10 mouse cellular contexts compared by ENCODE assay signal in genomic region chr9:118928656-118929055, GRCm38 (mm10). TPM values are rescaled to one million over a fixed set of nuclear protein-coding genes. Genes with fewer than 3 reads are reported as not detected.
DNase-seq lines count a peak whose midpoint lies in the region; ATAC-seq and TF ChIP-seq lines count a peak whose summit lies in the region.
"Had no signal": no experiment of that assay in that cellular context is flagged by ENCODE, and none has a peak within 500 bp of the region (broad histone marks: within the 10 kb centered on the region; RNA-seq: fewer than 3 reads in every experiment).

No protein-coding gene starts in this region.

- no peaks in the 10 kb centered on the region for H3K79me2 ChIP-seq in liver, adult 2 months (ENCODE audit: control insufficient read depth, insufficient read depth, low read length)

- DNase-seq in liver, adult 2 months (ENCODE audit: extremely low read depth, low read depth, low spot score), result peak; percentile 71
- no peak for DNase-seq in liver
- no peak for DNase-seq in intestine, embryonic 14.5 days (ENCODE audit: low spot score)
- no peak for DNase-seq in limb, embryonic 14.5 days (ENCODE audit: low spot score)
- DNase-seq in ovary, postnatal 36 days (ENCODE audit: low spot score), result no peak
- DNase-seq: right cerebral cortex, postnatal 4 days had no signal

- ATAC-seq in intestine, embryonic 14.5 days (replicated peaks; ENCODE audit: low FRiP score, low TSS enrichment, low read depth), result no peak
- no peak for ATAC-seq in limb, embryonic 14.5 days (ENCODE audit: low FRiP score, low read depth)
- ATAC-seq in frontal cortex, adult (ENCODE audit: low TSS enrichment), result no peak

- TF ChIP-seq POLR2A in liver, adult 2 months (IDR thresholded peaks at IDR 0.05; ENCODE audit: extremely low read depth, insufficient read depth, low read length), result no peak
- TF ChIP-seq POLR2A in limb, embryonic 14.5 days (IDR thresholded peaks at IDR 0.05; ENCODE audit: borderline replicate concordance, extremely low read depth, insufficient read depth, insufficient read length), result no peak
- no peak; the same call in 1 of the 2 replicates for TF ChIP-seq POLR2A in small intestine, adult 2 months (IDR thresholded peaks at IDR 0.05; ENCODE audit: low read depth, low read length)

- H3K4me2 ChIP-seq in intestine, embryonic 14.5 days (ENCODE audit: low read length), result peak overlapping the region; percentile 96
- peak overlapping the region; percentile 95 for H3K4me2 ChIP-seq in limb, embryonic 14.5 days (replicated peaks; ENCODE audit: low read depth, low read length, severe bottlenecking)

- peak overlapping the region; percentile 32; the same call in 1 of the 2 replicates for H3K27ac ChIP-seq in liver, adult 2 months (replicated peaks; ENCODE audit: insufficient read depth, low read depth, low read length)
- H3K27ac ChIP-seq in intestine, embryonic 14.5 days (ENCODE audit: low read depth), result peak overlapping the region; percentile 54; the same call in 1 of the 2 replicates
- H3K27ac ChIP-seq in limb, embryonic 14.5 days (replicated peaks; ENCODE audit: low read depth, low read length), result no peak overlapping the region
- H3K27ac ChIP-seq in small intestine, adult 2 months (ENCODE audit: insufficient read depth, low read depth, low read length), result peak overlapping the region; percentile 57
- H3K27ac ChIP-seq: macrophage had no signal

- no peaks in the 10 kb centered on the region for H3K9me3 ChIP-seq in intestine, embryonic 14.5 days (ENCODE audit: control insufficient read depth, low read length)
- H3K9me3 ChIP-seq in limb, embryonic 14.5 days (ENCODE audit: control insufficient read depth, low read length), result no peaks in the 10 kb centered on the region

- H3K27me3 ChIP-seq in liver, adult 2 months (ENCODE audit: control insufficient read depth, insufficient read depth, low read length), result no peaks in the 10 kb centered on the region
- H3K27me3 ChIP-seq in intestine, embryonic 14.5 days (replicated peaks; ENCODE audit: control insufficient read depth, insufficient read depth, low read length), result no peaks in the 10 kb centered on the region
- H3K27me3 ChIP-seq in limb, embryonic 14.5 days (ENCODE audit: control insufficient read depth, insufficient read depth, low read length), result no peaks in the 10 kb centered on the region
- no peaks in the 10 kb centered on the region for H3K27me3 ChIP-seq in small intestine, adult 2 months (ENCODE audit: control insufficient read depth, insufficient read depth, low read length)

- no peak for TF ChIP-seq CTCF in liver, adult 2 months (IDR thresholded peaks at IDR 0.05; ENCODE audit: low read depth, low read length)
- no peak for TF ChIP-seq CTCF in small intestine, adult 2 months (IDR thresholded peaks at IDR 0.05; ENCODE audit: extremely low read depth, insufficient read length, insufficient replicate concordance, low read depth, low read length)

- H3K4me3 ChIP-seq in liver, adult 2 months (ENCODE audit: insufficient read depth, low read depth, low read length), result no peak overlapping the region
- H3K4me3 ChIP-seq in intestine, embryonic 14.5 days (ENCODE audit: low read depth, low read length), result no peak overlapping the region
- 0 out of 2 replicates have a peak overlapping the region, but pooled peaks have one; percentile 0 for H3K4me3 ChIP-seq in limb, embryonic 14.5 days (replicated peaks; ENCODE audit: low read length)
- H3K4me3 ChIP-seq in small intestine, adult 2 months (ENCODE audit: low read depth, low read length), result peak overlapping the region; percentile 14

- 15% methylated on average over 7 of the region's 7 CpGs for WGBS in liver, adult 2 months
- 36% methylated on average over 7 of the region's 7 CpGs for WGBS in intestine, embryonic 14.5 days
- WGBS in limb, embryonic 14.5 days, result 32% methylated on average over 7 of the region's 7 CpGs
- WGBS in small intestine, adult 2 months, result 21% methylated on average over 7 of the region's 7 CpGs

- H3K4me1 ChIP-seq in liver, adult 2 months (ENCODE audit: control insufficient read depth, insufficient read depth, low read length), result peaks cover 3% of the 10 kb centered on the region; the same call in 1 of the 2 replicates
- H3K4me1 ChIP-seq in intestine, embryonic 14.5 days (replicated peaks; ENCODE audit: control insufficient read depth, insufficient read depth, low read length), result peaks cover 20% of the 10 kb centered on the region
- peaks cover 29% of the 10 kb centered on the region for H3K4me1 ChIP-seq in limb, embryonic 14.5 days (ENCODE audit: control insufficient read depth, insufficient read depth, low read length)
- peaks cover 18% of the 10 kb centered on the region for H3K4me1 ChIP-seq in small intestine, adult 2 months (ENCODE audit: control insufficient read depth, insufficient read depth, insufficient read length, low read length)

- H3K9ac ChIP-seq in liver, adult 2 months (ENCODE audit: low read depth, low read length), result peak overlapping the region; percentile 46
- no peak overlapping the region for H3K9ac ChIP-seq in intestine, embryonic 14.5 days (ENCODE audit: low read length)
- H3K9ac ChIP-seq in limb, embryonic 14.5 days (ENCODE audit: low read depth, low read length, severe bottlenecking), result no peak overlapping the region

- no peaks in the 10 kb centered on the region for H3K36me3 ChIP-seq in liver, adult 2 months (ENCODE audit: control insufficient read depth, insufficient read depth, low read length)
- 0 out of 2 replicates have a peak, but pooled peaks cover 5% of the 10 kb centered on the region for H3K36me3 ChIP-seq in intestine, embryonic 14.5 days (ENCODE audit: control insufficient read depth, insufficient read depth, low read length)
- H3K36me3 ChIP-seq in limb, embryonic 14.5 days (ENCODE audit: control insufficient read depth, insufficient read depth, low read length), result no peaks in the 10 kb centered on the region; the same call in 1 of the 2 replicates
- H3K36me3 ChIP-seq in small intestine, adult 2 months (ENCODE audit: control insufficient read depth, insufficient read depth, low read length), result no peaks in the 10 kb centered on the region; the same call in 1 of the 2 replicates
- H3K36me3 ChIP-seq: G1E had no signal

RNA-seq across cellular contexts. Expression of gene Ctdspl, which starts 2.4 kb away (rescaled TPM):
- total RNA-seq in liver, adult 2 months (2014; rRNA removed), result 2.5 and 4.0 TPM in 2 replicates
- 2.8 and 3.5 TPM in 2 replicates for polyA plus RNA-seq in liver, adult 2 months (2012; rRNA removed)
- 21.3 and 22.1 TPM in 2 replicates for polyA plus RNA-seq in intestine, embryonic 14.5 days (2014; fragmentation: Nextera tagmentation; extraction: Ambion mirVana)
- polyA plus RNA-seq in limb, embryonic 14.5 days (2012; rRNA removed), result 38.0 and 43.5 TPM in 2 replicates
- polyA plus RNA-seq in limb, embryonic 14.5 days (2014; fragmentation: Nextera tagmentation; extraction: Ambion mirVana), result 23.8 and 28.6 TPM in 2 replicates
- polyA plus RNA-seq in small intestine, adult 2 months (2012; rRNA removed), result 8.9 and 29.3 TPM in 2 replicates
- polyA plus RNA-seq: G1E had no signal

Comparison
In these comparisons a context has a peak if more than half of its experiments do, and no peak if none do; other contexts are left out.
1. H3K4me3 ChIP-seq: peak in limb, embryonic 14.5 days (single experiment) and small intestine, adult 2 months (single experiment); none in liver, adult 2 months (single experiment) and intestine, embryonic 14.5 days (single experiment).